Mouse (Mus musculus) intestine, postnatal 0 days (tissue): Measurements from ENCODE around the gene Tmub1. TPM values are rescaled to one million over a fixed set of nuclear protein-coding genes. Genes with fewer than 3 reads are reported as not detected.

ENCODE experiments used
- ATAC-seq: fragments of 200-750 bp; cut with Nextera tagmentation; 2 replicates; pipeline ENCODE4 v1.8.0; 2017; ENCODE audit warnings: mild to moderate bottlenecking, moderate TSS enrichment, moderate library complexity
- H3K27ac ChIP-seq: fragments of 300-500 bp; sonication (generic); 2 replicates; pipeline ENCODE4 v1.5.1; 2014; ENCODE audit warnings: mild to moderate bottlenecking, low read depth, low read length, moderate library complexity
- H3K27me3 ChIP-seq: fragments of 300-500 bp; sonication (generic); replicated peaks from 2 replicates; pipeline ENCODE4 v1.6.1; 2014; ENCODE audit warnings: low read length, mixed read lengths; ENCODE audit not compliant: control insufficient read depth, insufficient read depth
- H3K36me3 ChIP-seq: fragments of 300-500 bp; sonication (generic); 2 replicates; pipeline ENCODE4 v1.6.1; 2014; ENCODE audit warnings: mild to moderate bottlenecking, moderate library complexity; ENCODE audit not compliant: control insufficient read depth, insufficient read depth
- H3K4me1 ChIP-seq: fragments of 300-500 bp; sonication (generic); replicated peaks from 2 replicates; pipeline ENCODE4 v1.6.1; 2014; ENCODE audit warnings: antibody characterized with exemption, low read length, mixed read lengths; ENCODE audit not compliant: control insufficient read depth, insufficient read depth
- H3K4me2 ChIP-seq: fragments of 300-500 bp; sonication (generic); replicated peaks from 2 replicates; pipeline ENCODE4 v1.6.1; 2014; ENCODE audit warnings: low read depth, mild to moderate bottlenecking, moderate library complexity
- H3K4me3 ChIP-seq: fragments of 300-500 bp; sonication (generic); 2 replicates; pipeline ENCODE4 v1.5.1; 2014; ENCODE audit warnings: low read depth, low read length
- H3K9ac ChIP-seq: fragments of 300-500 bp; sonication (generic); 2 replicates; pipeline ENCODE4 v1.6.1; 2014; ENCODE audit warnings: mild to moderate bottlenecking, low read depth, low read length
- H3K9me3 ChIP-seq: fragments of 300-500 bp; sonication (generic); 2 replicates; pipeline ENCODE4 v1.6.1; 2016; ENCODE audit warnings: mixed run types; ENCODE audit not compliant: control insufficient read depth
- CTCF ChIP-seq: sonication (generic); IDR thresholded peaks from 2 replicates; pipeline ENCODE4 v1.5.1; 2016; ENCODE audit warnings: low read depth, mild to moderate bottlenecking, control low read depth, antibody characterized with exemption, moderate library complexity
- WGBS: fragments of 180-500 bp; shearing (Covaris S2); extraction: QIAGEN DNeasy Blood & Tissue Kit; methylation state at CpG from one replicate; pipeline ENCODE4 v1.1.7; 2014; 5-methylcytosine and 5-hydroxymethylcytosine counted together
- polyA plus RNA-seq: library from polyadenylated mRNA; unstranded; fragments of >200 nt; fragmentation: Nextera tagmentation; extraction: Ambion mirVana; gene quantifications from 2 replicates; pipeline ENCODE4 v1.2.1, GENCODE M21; 2015

The Tmub1 gene
- polyA plus RNA-seq, result 27.5 and 28.8 TPM in 2 replicates

DNA sequence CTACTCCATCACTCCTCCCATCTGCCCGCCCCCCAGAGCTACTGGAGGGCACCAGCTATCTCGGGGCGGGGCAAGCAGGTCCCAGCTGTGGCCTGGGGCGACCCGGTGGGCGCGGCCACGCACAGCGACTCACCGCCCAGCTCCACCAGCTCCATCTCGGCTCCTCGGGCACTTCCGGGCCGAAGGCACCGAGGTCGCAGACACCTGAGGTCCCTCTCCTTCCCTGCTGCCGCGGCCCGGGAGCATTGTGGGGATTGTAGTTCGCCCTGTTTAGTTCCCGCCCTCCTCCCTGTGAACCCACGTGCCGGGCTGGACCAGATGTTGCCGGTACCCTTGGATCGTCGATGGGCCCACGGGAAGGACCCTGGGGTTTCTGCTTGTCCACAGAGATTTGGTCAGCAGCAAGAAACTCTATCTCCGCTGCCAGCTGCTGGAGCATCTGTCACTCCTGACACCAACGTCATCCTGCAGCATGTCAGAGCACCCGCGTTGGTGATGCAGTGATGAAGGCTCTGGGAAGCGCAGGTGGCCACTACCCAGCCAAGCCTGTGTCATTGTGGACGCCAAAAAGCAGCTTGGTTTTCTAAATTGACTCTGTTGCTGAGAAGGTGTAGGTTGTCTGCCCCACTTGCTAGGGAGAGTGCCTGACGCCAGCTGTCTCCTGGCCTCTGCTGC is at the start of gene Tmub1:
Gene Tmub1 (minus strand): TSS at position 231 of the 675 bp plus-strand sequence.
- Histone ChIP-seq H3K27ac (no peak within 1 kb of the TSS), H3K27me3 (no peaks in the 10 kb centered on the region), H3K9me3 (no peaks in the 10 kb centered on the region), H3K4me1 (0 out of 2 replicates have a peak, but pooled peaks cover 17% of the 10 kb centered on the region), H3K36me3 (peaks cover 12% of the 10 kb centered on the region; the same call in 1 of the 2 replicates), H3K9ac (peak within 1 kb of the TSS; percentile 38), H3K4me3 (peak within 1 kb of the TSS; percentile 49), H3K4me2 (peak within 1 kb of the TSS; percentile 69)
- TF ChIP-seq CTCF, result no peak
- peak; percentile 69 for ATAC-seq
- WGBS, result 2% methylated on average over 34 of the region's 34 CpGs

DNA sequence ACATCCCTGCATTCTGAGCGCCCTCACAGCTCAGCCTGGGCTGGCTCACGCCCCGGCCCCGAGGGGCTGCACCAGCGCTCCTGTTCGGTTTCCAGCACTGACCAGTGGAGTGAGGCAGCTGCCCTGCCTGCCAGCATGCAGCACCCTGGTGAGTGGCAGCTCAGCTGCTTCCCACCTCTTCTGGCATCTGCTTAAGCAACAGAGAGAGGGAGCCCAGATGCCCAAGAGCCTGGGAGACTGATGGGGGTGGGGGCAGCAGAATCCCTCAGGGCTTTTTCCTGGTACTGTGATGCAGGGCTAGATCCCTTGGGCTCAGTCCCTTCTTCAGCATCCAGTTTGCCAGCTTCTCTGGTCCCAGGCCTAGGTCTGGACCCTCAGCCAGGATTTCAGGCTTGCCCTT is 49.1 kb upstream of the Tmub1 start:
- Histone ChIP-seq H3K27me3 (no peaks in the 10 kb centered on the region), H3K4me2 (no peak overlapping the region), H3K36me3 (peaks cover 93% of the 10 kb centered on the region), H3K9me3 (no peaks in the 10 kb centered on the region), H3K27ac (no peak overlapping the region), H3K4me1 (no peaks in the 10 kb centered on the region), H3K4me3 (no peak overlapping the region), H3K9ac (no peak overlapping the region)
- 87% methylated on average over 6 of the region's 6 CpGs for WGBS
- ATAC-seq, result no peak
- no peak for TF ChIP-seq CTCF

DNA sequence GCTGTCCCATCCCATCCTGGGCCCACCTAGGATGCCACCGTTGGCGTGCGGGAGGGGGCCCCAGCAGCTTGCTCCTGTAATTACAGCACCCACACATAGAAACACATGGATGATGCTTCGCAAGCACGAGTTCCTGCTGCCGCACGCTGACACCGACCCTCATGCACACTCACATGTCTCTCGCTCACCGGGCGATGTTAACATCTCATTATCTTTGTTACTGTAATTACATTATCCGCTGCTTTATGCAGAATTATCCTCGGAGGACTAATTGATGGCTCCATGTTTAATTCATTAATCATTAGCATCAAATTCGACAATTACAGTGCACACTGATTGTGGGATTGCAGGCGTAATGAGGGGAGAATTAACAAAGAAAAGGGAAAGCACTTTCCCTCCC is 47.4 kb upstream of the Tmub1 start:
- no peak overlapping the region for H3K4me3 ChIP-seq
- H3K4me2 ChIP-seq, result no peak overlapping the region
- no peaks in the 10 kb centered on the region for H3K4me1 ChIP-seq
- H3K27me3 ChIP-seq, result no peaks in the 10 kb centered on the region
- no peak for ATAC-seq
- 90% methylated on average over 15 of the region's 15 CpGs for WGBS
- H3K9ac ChIP-seq, result no peak overlapping the region
- no peak for TF ChIP-seq CTCF
- H3K27ac ChIP-seq, result no peak overlapping the region
- peaks cover 92% of the 10 kb centered on the region for H3K36me3 ChIP-seq
- H3K9me3 ChIP-seq, result no peaks in the 10 kb centered on the region

DNA sequence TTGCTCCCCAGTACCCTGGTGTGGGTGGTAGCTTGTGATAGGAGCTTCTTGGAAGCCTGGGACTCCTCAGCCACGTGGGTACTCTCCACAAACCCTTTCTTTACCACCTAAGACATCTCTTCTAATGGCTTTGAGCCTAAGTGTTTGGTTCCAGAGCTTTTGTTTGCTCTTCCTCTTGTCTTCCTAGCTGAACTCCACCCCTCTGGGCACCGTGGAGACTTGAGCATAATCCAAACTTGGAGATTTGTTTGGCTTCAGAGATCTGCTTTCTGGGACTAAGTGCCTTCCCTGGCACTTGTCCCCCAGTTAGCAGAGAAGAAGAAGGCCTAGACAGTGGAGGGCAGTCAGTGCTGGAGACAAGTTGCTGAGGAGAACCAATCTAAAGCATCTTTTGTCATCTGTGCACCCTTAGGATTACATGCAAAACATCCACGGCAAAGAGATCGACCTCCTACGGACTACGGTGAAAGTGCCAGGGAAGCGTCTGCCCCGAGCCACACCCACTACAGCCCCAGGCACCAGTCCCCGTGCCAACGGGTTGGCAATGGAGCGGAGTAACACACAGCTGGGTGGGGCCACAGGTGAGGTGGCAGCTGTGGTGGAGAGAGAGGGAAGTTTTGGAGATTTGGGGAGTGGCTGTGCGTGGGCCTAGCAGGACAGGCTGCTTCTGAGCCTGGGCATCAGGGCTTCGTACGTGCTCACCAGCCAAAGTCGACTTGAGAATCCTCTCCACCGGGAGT is 45.1 kb upstream of the Tmub1 start:
- Histone ChIP-seq H3K9ac (no peak overlapping the region), H3K4me3 (no peak overlapping the region), H3K9me3 (no peaks in the 10 kb centered on the region), H3K4me1 (no peaks in the 10 kb centered on the region), H3K27me3 (no peaks in the 10 kb centered on the region), H3K4me2 (no peak overlapping the region), H3K36me3 (peaks cover 95% of the 10 kb centered on the region), H3K27ac (no peak overlapping the region)
- no peak for TF ChIP-seq CTCF
- WGBS, result 77% methylated on average over 16 of the region's 16 CpGs
- ATAC-seq, result no peak

DNA sequence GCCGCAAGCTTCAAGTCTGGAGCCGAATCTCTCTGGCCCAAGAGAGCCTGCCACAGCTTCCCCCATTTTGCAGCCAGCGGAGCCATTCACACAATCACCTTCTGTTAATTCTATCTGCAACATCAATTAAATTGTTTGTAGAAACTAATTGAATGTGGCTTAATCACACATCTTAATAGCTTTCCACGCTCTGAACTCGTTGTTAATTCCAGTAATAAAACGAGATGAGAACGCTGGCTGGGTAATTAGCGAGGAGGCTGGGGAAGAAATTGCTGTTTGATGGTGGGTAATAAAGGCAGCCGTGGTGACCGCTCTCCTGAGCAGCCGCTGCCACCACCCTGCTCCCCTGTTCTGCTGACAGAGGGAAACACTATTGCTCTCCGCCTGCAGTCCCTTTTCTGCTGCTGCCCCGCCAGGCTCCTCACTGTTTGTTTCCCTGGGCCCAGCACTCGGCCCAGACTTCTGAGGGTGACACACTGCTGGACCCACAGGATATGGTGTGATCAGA is 42.8 kb upstream of the Tmub1 start:
- Histone ChIP-seq H3K4me3 (no peak overlapping the region), H3K9ac (no peak overlapping the region), H3K9me3 (no peaks in the 10 kb centered on the region), H3K4me2 (no peak overlapping the region), H3K4me1 (no peaks in the 10 kb centered on the region), H3K36me3 (peaks cover 81% of the 10 kb centered on the region), H3K27ac (no peak overlapping the region), H3K27me3 (no peaks in the 10 kb centered on the region)
- TF ChIP-seq CTCF, result no peak
- WGBS, result 40% methylated on average over 14 of the region's 14 CpGs
- no peak for ATAC-seq

DNA sequence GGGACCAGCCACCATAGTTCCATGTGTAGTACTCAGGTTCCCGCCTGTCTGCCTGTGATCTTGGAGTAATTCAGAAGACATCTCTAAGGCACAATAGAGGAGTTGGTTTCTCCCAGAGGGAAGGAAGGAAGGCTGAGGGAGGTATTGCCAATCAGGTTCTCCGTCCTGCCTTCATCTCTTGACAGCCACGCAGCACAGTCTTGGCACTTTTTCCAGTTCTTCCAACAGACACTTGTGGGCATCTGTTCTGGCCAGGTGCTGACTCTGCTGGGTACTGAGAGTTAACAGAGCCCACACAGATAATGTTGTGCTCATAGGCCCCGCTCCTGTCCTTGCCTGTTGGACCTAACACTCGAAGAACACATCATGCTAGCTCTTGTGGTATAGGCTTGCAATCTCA is 39.1 kb upstream of the Tmub1 start:
- H3K4me2 ChIP-seq, result no peak overlapping the region
- no peak overlapping the region for H3K27ac ChIP-seq
- H3K9ac ChIP-seq, result no peak overlapping the region
- no peaks in the 10 kb centered on the region for H3K27me3 ChIP-seq
- no peak for TF ChIP-seq CTCF
- no peaks in the 10 kb centered on the region for H3K9me3 ChIP-seq
- no peak for ATAC-seq
- H3K4me1 ChIP-seq, result no peaks in the 10 kb centered on the region
- H3K4me3 ChIP-seq, result no peak overlapping the region
- 94% methylated on average over 5 of the region's 5 CpGs for WGBS
- H3K36me3 ChIP-seq, result peaks cover 54% of the 10 kb centered on the region
